Mouse (Mus musculus) heart, adult 2 months (tissue): ENCODE data around the gene Tmem81.

Source experiments
- CTCF ChIP-seq: fragments of 200-600 bp; IDR thresholded peaks from 2 replicates; pipeline ENCODE4 v1.8.1; 2022; ENCODE audit warnings: antibody characterized with exemption, mild to moderate bottlenecking, moderate library complexity
- POLR2A ChIP-seq: fragments of 200-500 bp; IDR thresholded peaks from 2 replicates; pipeline ENCODE4 v1.6.1; 2011; ENCODE audit warnings: mild to moderate bottlenecking, low read depth, low read length, control low read depth; ENCODE audit not compliant: insufficient read depth

DNA sequence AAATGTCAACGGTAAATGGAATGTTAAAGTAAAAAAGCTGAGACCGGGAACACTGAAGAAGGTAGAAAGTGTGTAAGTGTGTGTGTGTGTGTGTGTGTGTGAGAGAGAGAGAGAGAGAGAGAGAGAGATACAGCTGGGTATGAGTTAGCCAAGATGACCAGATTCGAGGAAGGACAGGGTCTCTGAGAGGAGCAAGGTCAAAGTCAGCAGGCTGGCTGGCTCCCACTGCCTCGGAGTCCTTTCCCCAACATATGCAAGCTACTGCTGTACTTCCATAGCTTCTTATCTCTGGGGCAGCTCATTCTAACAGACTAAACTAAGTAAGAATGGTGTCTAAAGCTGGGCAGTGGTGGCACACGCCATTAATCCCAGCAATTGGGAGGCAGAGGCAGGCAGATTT, 34.5 kb upstream of the Tmem81 start:
- TF ChIP-seq CTCF = no peak
- TF ChIP-seq POLR2A = no peak
